Mouse (Mus musculus) thymus, postnatal 25 days (tissue): Measurements from ENCODE around the gene Itsn1.
A peak's percentile ranks its signal among the peaks of the same experiment; 100 is the strongest.

Experiments
- DNase-seq: peaks from one replicate; pipeline ENCODE4 v3.0.0; 2022

Gene Itsn1

DNA sequence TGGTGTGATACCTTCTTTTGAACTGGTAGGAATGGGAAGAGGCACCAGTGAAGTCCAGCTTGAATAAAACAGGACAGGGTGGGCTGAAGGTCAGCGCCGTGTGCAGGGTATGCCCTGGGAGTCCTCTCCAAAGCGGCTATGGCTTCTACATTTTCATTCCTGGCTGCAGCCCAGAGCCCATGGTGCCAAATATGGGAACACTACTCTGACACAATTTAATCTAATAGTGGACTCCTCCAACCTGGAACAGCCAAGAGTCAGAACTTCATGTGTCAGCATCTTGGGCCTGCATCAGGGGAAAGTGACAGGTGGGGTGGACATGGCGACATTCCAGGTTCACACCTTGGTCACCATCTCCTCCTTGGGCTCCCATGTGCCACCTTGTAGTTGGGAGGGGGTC lies 147.4 kb downstream of the Itsn1 start:
- no peak for DNase-seq

DNA sequence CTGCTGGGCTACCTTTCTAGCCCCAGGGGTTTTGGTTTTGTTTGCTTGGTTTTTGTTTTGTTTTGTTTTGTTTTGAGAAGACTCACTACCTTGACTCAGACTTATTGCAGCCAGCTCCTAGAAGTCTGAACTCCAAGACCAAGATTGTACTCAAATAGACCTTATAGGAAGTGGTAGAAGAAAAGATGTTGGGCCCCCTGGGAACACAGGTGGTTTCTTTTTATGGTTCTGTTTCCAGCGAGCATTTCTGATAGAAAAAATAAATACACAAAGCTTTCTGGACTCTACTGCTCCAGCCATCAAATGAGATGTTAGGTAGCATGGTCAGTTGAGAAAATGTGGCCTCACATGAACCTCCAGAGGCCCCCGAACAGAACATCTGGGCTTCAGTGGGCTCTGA lies 150.0 kb downstream of the Itsn1 start:
- DNase-seq: no peak

DNA sequence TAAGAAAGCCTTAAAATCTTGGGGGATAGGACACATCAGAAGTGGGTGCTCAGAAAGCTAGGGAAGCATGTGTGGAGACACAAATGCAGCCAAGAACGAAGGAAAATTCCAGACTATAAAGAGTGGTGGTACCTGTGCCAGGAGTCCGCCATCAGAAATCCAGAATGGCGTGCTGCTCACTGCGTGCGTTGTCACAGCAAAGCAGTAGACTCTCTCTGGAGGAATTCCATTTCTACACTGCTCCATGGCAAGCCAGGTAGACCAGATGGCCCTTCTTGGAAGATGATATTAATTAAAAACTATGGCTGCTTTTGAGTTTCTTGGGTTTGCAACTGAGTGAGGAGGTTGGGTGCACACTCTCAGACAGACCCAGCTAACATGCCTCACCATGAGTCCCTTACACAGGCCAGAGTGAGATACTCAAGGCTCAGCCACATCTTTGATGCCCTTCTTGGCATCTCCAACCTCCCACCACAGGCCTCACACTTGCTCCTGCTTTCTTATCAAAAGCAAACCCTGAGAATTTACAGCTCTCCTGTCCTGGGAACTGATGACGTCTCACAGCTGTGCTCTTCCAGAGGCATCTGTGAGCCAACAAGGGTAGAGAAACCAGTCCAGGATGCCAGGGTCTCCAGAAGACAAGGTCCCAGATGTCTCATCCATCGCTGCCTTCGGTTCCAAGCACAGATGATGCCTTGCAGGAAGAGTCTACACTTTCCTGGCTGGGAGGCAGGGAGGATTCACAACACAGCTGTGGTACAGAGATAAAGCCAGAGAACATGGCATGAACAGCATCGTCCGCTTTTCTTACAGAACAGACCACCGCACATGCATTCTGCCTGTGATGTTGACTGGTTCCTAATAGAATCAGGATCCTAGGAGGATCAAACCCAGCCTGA lies 152.0 kb downstream of the Itsn1 start:
- no peak for DNase-seq

DNA sequence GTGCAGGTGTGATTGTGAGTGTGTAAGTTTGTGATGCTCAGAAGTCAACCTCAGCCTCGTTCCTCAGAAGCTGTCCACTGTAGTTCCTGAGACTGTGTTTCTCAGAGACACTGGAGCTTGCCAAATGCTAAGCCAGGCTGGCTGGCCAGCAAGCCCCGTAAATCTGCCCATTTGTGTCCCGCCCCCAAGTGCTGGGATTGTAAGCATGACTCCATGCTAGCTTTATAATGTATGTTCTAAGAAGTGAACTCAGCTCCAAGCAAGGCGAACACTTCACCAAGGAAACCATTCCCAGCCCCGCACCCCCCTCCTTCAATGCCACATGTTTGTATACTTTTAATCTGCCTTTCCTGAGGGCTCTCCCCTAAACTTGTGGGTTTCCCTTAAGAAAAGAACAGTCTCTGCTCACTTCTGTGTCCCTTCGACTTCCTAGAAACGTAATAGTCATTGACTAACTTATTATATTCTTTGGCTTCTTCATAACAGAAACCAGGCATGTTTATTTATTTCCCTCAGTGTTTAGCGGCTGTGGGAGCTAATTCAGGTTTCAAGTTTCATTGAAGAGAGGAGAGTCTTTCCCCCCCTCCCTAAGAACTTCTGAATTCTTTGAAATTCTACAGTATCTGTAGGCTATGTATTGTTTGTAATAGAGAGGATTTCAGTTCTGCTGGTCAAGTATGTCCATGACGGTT lies 153.2 kb downstream of the Itsn1 start:
- no peak for DNase-seq

DNA sequence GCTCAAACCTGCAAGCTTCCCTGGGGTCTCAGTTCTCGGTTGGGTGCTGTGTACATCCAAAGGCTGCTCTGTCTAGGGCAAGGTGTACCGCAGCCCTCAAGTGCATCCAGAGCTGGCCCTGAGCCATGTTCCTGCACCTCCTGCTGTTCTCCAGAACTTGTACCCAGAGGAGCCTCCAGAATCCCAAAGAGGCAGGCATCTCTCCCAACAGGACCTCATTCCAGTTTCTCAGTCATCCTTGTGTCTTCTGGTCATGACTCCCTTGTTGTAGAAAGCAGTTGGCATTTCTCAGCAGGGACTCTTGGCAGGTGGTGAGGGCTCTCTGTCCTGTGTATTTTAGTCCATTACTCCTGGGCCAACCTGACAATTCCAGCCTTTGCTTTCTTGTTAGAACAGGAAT lies 154.6 kb downstream of the Itsn1 start:
- no peak for DNase-seq

DNA sequence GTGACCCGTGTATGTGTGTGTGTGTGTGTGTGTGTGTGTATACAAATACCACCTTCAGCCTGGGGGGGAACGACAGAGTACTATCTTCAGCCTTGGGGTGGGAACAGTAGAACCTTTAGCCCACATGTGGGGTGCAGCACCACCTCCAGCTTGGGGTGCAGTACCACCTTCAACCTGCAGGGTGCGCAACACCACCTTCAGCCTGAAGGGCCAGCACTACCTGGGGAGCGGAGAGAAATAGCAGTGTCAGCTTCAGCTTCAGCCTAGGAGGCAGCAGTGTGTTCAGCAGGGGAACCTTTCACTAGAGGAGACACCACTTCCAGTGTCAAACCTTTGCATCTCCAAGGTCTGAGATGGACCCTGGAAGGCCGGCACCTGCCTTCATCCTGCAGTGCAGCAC lies 155.1 kb downstream of the Itsn1 start:
- peak; percentile 64 for DNase-seq

DNA sequence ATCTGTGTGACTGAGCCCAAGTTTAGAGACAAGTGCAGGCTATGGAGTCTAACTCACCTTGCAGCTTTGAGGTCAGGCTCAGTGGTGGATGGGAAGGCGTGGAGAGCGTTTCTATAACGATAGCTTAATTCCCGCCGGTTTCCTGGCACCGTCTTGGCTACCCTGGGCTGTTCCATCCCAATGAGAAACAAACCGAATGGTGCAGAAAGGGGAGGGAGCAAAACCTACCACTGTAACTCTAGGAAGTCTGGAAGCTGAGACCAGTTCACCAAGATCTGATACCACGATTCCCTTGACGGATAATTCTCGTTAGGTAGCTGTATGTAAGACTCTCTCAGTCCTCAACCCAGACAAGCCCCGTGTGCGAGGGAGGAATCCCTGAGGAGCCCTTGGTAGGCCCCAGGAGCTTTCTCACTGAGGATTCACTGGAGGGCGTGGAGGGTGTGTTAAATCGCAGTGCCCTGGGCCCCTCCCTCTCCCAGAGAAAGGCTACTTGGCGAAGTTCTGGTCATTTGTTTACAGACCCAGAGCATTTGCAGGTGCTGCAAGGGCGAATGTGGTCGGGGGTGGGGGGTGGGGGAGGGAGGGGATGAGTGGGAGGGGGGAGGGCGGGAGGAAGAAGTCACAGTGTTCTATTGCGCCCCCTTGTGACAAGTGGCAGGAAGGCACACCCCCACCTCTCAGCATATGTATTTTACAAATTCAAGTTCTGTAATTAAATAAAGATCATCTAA lies 156.5 kb downstream of the Itsn1 start:
- DNase-seq: peak; percentile 37

DNA sequence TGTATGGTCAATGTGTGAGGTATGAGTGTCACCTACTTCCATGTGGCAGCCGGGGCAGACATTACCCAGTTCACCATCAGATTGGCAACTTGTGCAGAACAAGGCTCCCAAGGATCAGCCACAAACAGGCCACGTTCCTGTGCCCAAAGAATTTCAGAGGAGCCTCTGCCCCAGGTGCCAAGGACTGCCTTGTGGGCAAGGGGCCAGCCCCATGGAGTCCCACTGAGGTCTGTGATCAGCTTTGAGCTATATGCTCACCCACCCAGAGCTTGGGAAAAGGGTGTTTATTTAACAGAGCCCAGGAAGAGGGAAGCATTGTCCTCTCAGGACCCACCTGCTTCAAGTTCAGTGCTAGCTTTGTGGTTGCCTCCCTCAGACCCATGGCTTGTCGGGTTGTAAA lies 159.3 kb downstream of the Itsn1 start:
- DNase-seq: no peak

DNA sequence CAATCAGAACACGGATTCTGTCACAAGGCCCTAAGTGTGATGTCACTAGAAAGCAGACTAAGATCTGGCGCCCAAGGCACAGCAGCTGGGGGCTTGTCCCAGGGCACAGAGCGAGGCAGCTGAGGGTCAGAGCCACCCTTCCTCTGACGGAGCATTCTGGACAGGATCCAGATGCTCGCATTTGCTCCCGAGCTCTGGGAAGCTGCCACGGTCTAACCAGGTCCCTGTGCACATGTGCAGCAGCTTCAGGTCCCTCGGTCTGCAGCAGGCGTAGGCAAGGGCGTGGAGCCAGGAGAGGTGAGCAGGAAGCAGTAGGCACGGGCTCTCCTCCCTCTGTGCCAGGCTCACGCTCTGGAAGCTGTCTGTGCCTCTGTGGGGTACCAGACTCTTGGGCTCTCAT lies 160.8 kb downstream of the Itsn1 start:
- DNase-seq: no peak

DNA sequence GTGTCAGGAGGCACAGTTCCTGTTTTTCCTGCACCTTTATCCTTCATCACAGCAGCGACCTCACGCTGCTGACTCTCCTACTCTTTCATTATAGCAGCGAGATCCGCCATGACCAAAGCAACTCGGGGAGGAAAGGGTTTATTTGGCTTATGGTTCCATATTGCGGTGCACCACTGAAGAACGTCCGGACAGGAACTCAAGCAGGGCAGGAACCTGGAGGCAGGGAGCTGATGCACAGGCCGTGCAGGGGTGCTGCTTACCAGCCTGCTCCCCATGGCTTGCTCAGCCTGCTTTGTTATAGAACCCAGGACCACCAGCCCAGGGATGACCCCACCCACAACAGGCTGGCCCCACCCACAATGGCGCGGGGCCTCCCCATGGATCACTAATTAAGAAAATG lies 162.1 kb downstream of the Itsn1 start:
- no peak for DNase-seq

DNA sequence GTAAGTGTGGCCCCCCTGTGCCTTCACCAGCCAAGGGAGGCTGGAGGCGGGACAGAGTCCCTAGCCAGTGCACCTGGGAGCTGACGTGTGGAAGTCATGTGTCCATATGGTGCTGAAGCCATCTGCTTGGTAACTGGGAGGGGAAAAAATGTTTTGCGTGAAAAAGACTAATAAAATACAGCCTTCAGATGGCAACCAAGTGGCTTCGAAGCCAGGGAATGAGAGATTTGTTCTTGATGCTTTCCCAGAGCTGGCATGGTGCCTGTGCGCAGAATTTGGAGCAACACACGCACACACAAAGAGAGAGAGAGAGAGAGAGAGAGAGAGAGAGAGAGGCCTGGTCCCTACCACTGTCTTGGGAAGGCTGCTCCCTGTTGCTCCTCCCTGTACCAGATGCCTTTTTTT lies 167.3 kb downstream of the Itsn1 start:
- DNase-seq: no peak

DNA sequence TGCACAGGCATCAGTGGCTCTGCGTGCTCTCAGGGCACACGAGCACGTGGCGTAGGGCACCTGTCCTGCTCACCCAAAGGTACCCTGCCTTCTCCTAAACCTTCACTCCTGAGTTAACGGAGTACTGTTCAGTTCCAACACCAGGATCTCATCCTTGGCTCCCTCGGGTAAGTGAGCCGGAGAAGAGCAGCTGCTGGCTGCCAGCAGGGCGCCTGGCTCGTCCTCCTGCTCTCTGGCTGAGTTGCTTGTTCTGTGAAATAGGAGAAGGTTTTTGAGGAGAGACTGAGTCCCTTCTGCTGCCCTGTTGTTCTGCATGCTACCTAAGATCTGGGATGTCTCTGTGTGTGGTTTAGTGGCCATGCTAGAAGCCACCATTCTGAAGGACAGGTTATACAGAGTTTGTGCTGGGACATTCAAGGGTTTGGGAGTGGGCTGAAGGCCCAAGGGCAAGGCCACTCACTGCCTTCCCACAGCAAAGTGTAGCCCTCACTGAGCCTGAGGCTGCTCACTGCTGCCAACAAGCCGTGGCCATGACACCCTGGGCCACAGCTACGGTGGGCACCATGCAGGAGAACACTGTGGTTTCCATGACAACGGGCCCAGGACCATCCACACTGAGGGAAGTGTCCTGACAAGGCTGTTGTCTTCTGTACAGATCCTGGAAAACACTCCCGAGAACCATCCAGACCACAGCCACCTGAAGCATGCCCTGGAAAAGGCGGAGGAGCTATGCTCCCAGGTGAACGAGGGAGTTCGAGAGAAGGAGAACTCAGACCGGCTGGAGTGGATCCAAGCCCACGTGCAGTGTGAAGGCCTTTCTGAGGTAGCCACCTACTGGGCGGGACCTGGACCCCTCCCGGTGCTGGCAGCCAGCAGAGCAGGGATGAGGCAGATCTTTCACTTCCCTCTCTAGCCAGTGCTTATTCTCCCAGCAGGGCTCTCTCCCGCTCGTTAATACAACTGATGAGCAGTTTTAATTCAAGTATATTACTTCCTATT lies 170.1 kb downstream of the Itsn1 start:
- DNase-seq: no peak

DNA sequence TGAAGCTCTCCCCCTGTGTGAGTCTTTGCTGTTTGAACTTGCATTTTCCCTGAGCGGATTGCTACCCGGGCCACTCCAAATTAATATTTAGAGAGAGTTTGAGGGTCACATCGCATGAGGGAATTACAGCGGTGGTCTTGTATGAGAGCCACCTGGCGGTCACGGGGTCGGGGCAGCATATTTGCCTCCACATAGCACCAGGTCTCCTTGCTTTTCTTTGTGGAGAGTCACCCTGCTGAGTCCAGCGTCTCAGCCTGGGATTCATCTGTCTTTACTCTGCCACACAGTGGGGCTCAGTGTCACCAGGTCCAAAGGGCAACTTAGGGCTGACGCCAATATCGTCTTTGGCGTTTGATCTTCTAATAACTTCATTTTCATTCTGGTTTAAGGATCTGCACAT lies 171.2 kb downstream of the Itsn1 start:
- DNase-seq: no peak

DNA sequence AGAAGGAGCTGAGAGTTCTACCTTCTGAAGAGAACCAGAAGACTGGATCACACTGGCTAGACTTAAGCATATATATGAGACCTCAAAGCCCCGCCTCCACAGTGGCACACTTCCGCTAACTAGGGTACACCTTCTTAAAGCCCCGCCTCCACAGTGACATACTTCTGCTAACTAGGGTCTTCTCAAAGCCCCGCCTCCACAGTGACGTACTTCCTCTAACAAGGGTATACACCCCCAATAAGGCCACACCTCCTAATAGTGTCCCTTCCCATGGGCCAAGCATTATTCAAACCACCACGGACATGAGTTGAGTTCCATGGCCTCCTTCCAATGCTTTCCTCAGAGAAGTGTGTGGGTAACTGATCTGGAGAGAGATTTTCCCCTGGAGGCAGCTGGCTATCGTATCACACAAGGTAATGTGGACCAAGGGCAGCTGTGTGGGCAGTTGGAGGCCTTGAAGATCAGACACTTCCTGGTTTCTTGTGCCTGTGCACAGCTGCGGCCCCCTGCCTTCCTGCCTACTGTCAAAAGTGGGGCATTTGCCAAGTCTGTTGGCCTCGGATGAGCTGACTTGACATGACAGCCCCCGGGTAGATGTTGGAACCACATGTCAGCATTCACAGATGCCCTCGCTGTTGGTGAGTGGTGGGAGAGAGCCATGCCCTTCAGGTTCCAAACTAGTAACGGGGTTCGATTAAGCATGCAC lies 174.9 kb downstream of the Itsn1 start:
- no peak for DNase-seq

DNA sequence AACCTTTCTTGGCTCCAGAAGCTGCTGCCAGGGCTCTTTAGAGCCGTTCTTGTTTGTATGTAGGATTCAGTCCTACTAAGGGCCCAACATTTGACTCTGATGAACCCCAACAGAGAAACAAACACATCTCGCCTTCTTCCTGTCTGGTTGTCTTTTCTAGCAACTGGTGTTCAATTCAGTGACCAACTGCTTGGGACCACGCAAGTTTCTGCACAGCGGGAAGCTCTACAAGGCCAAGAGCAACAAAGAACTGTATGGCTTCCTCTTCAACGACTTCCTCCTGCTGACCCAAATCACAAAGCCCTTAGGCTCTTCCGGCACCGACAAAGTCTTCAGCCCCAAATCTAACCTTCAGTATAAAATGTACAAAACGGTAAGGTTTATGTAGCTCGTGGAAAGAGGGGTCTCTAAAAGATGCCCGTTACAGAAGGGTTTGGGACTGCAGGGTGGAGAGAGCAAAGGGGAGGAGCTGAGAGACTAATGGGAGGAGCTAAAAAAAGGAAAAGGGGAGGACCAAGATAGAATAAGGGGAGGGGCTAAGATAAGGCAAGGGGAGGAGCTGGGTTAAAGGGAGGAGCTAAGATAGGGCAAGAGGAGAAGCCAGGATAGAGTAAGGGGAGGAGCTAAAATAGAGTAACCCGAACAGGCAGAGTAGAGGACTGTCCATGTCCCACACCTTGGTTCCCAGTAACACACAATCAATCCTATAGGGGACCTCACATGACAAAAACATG lies 176.2 kb downstream of the Itsn1 start:
- no peak for DNase-seq

DNA sequence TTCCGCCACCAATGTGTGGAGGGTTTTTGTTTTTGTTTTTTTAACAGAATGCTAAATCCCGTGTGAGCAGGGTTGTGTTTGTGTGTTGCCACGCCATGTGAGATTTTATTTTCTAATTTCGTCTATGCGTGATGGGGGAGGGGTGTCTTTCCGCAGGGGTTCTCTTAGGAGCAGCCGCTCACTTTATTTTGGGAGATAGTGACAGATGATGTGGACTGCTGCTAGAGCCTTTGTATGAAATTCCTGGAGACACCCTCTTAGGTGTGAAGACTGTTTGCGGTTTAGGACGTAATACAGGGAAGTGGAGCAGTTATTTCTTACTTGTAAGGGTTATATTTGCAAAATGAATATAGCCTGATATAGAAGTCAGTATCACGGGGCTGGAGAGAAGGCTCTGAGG lies 176.9 kb downstream of the Itsn1 start:
- DNase-seq: no peak

DNA sequence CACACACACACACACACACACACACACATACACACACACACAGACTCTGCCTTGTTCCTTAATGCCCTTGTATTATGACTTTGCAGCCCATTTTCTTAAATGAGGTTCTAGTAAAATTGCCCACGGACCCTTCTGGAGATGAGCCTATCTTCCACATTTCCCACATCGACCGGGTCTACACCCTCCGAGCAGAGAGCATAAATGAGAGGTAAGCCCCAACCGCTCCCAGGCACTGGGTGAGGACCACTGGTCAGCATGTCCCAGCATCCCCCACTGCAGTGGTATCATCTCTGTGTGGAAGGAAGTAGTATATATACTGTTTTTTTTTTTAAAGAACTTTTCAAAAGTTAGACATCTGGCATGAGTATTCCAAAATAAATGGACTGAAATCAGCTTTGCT lies 177.6 kb downstream of the Itsn1 start:
- DNase-seq: no peak

DNA sequence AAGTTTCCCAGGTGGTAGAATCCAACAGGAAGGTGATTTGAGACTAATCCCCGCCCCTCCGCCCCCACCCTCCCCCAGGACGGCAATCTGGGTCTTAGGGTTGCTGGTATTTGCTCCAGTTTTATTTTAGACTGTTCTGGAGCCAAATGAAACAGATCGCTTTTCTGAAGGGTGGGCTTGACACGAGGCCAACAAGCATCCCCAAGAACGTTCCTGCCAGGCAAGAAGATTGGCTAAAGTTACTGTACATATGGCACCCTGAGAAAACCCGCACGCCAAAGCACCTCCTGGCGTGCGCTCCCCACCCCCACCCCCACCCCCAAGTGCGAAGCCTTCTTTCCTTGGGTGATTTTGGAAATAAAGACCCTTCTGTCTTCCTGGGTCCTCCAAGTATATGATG lies 178.1 kb downstream of the Itsn1 start:
- no peak for DNase-seq

DNA sequence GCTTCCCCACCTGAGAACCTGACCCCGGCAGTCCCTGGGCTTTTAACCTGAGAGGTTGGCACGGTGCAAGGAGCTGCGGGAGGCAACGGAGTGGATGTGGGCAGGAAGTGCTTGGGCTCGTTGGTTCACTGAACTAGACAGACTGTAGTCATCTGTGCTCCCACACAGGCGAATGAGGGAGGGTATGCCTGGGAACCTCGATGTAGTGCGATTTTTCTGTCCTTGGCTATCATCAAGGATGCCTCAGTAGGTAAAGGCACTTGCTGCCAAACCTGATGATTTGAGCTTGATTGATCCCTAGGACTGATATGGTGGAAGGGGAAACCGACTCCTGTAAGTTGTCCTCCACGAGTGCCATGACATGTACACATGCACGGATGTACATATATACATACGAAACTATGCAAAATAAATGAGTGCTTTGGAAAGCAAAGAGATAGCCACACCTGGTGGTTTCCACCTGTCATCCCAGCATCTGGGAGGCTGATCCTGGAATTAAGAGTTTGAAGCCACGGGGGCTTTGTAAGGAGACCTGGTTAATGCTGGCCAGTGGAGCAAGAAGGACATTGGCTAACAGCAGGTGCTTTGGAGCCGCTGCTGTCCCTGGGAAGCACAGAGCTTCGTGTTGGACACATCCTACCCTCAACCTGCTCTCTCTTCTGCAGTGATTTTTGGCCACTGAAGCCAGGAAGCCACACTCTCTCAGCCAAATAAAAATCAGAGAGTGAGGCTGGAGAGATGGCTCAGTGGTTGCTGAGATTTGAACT lies 180.7 kb downstream of the Itsn1 start:
- DNase-seq: no peak

DNA sequence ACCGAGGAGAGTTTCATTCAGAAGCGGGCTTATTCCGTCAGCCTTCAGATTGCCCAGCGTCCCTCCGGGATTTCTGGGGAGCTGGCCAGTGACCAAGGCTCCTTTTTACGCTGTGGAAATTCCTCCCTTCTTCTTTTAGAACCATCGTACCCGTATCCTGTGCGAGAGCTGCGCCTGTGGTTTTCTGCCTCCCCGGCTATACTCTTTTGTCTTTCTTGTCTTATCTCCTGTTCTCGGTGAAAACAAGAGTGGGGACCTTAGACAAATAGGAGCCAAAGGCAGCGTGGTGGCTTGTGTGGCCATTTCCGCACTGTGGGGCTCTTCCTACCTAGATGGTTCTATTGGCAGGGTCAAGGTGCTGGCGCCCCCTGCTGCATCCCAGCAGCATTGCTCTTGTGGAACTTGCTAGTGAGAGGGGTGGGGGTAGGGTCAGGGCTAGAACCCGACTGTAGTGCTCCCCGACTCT lies 188.6 kb downstream of the Itsn1 start:
- peak; percentile 86 for DNase-seq
